Mouse (Mus musculus) forebrain, embryonic 13.5 days (tissue): ENCODE measurements around the gene Kcnip4. TPM values are rescaled to one million over a fixed set of nuclear protein-coding genes. Genes with fewer than 3 reads are reported as not detected.
A peak's percentile ranks its signal among the peaks of the same experiment; 100 is the strongest.

Experiments used
- ATAC-seq: fragments of 200-750 bp; cut with Nextera tagmentation; 2 replicates; pipeline ENCODE4 v1.8.0; 2017
- H3K27ac ChIP-seq: fragments of 300-500 bp; sonication (generic); 2 replicates; pipeline ENCODE4 v1.5.1; 2015; ENCODE audit warnings: inconsistent platforms, mild to moderate bottlenecking, moderate library complexity
- H3K27me3 ChIP-seq: fragments of 300-500 bp; sonication (generic); 2 replicates; pipeline ENCODE4 v1.6.1; 2015; ENCODE audit warnings: mild to moderate bottlenecking, inconsistent platforms
- H3K36me3 ChIP-seq: fragments of 300-500 bp; sonication (generic); 2 replicates; pipeline ENCODE4 v1.6.1; 2015; ENCODE audit warnings: mild to moderate bottlenecking, inconsistent platforms; ENCODE audit not compliant: poor library complexity, severe bottlenecking
- H3K4me1 ChIP-seq: fragments of 300-500 bp; sonication (generic); 2 replicates; pipeline ENCODE4 v1.6.1; 2015; ENCODE audit warnings: inconsistent platforms
- H3K4me2 ChIP-seq: fragments of 300-500 bp; sonication (generic); 2 replicates; pipeline ENCODE4 v1.6.1; 2015; ENCODE audit warnings: inconsistent platforms, mild to moderate bottlenecking, moderate library complexity
- H3K4me3 ChIP-seq: fragments of 300-500 bp; sonication (generic); 2 replicates; pipeline ENCODE4 v1.5.1; 2015; ENCODE audit warnings: mild to moderate bottlenecking, inconsistent platforms
- H3K9ac ChIP-seq: fragments of 300-500 bp; sonication (generic); 2 replicates; pipeline ENCODE4 v1.6.1; 2015; ENCODE audit warnings: mild to moderate bottlenecking, inconsistent platforms
- H3K9me3 ChIP-seq: fragments of 300-500 bp; sonication (generic); replicated peaks from 2 replicates; pipeline ENCODE4 v1.6.1; 2016; ENCODE audit warnings: inconsistent platforms
- WGBS: fragments of 180-500 bp; shearing (Covaris S2); methylation state at CpG from one replicate; pipeline ENCODE4 v1.1.7; 2015; 5-methylcytosine and 5-hydroxymethylcytosine counted together
- polyA plus RNA-seq: library from polyadenylated mRNA; unstranded; fragments of >200 nt; fragmentation: Nextera tagmentation; extraction: Ambion mirVana; gene quantifications from 2 replicates; pipeline ENCODE4 v1.2.1, GENCODE M21; 2015

The Kcnip4 gene
- polyA plus RNA-seq, 1 experiment from 2014 or later: 3.0 TPM

DNA sequence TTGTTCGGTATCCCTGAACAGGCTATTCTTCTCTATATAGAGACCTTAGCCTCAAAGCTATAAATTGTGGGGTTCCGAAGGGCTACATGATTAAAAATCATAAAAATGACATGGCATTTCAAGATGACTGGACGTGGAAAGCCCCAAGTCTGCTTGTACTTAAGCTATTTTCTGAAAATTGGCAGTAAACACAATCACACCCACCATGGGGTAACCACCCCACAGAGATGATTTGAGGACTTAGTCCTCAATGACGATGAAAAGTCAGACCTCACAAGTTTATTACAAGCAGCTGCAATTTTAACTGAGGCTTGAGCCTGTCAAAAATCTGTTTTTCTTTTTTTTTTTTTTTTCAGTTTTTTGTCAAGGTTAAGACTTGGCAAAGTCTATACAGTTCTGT is 527.3 kb downstream of the Kcnip4 start:
- H3K27ac ChIP-seq: no peak overlapping the region
- H3K9me3 ChIP-seq: no peaks in the 10 kb centered on the region
- no peak overlapping the region for H3K4me2 ChIP-seq
- H3K36me3 ChIP-seq: no peaks in the 10 kb centered on the region
- H3K27me3 ChIP-seq: no peaks in the 10 kb centered on the region
- no peak overlapping the region for H3K9ac ChIP-seq
- no peak for ATAC-seq
- H3K4me3 ChIP-seq: no peak overlapping the region
- H3K4me1 ChIP-seq: no peaks in the 10 kb centered on the region
- 77% methylated on average over 4 of the region's 4 CpGs for WGBS

- Histone ChIP-seq H3K27ac (no peak overlapping the region), H3K27me3 (no peaks in the 10 kb centered on the region)
- WGBS: 87% methylated on average over 1 of the region's 1 CpGs
Measured at GRCm38 (mm10) chr5:48989145-48989659, 535.5 kb downstream of the Kcnip4 start.

DNA sequence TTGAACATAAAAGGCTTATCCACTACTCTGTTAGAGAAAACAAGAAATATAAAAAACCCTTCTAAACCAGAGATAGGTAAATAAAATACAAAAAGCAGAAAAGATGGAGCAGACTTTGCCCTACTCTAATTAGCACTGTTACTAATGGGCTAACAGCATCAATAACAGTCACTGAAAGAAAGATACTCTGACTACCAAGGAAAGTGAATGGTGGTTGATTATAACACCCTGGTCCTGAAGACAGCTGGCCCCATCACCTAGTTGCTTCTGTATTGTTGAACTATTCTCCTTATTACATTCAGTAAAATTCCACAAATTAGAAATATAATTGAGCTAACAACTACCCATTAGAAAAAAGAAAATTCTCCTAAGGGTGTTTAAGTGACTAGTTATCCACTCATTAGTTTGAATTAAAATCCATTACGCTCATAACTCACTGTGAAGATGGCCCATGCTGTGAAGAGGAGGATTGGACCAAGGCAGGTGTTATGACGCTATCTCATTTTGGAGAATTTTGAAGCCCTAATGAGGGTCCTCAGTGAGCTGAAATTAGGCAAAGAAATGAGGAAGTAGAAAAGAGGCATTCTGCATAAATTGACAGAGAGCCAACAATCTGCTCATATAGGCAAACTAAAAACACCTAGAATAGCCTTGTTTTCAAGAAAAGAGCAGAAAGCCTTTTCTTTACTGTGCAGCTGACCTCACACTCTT is 582.2 kb downstream of the Kcnip4 start:
- no peak overlapping the region for H3K9ac ChIP-seq
- H3K4me3 ChIP-seq: no peak overlapping the region
- no peaks in the 10 kb centered on the region for H3K27me3 ChIP-seq
- H3K9me3 ChIP-seq: no peaks in the 10 kb centered on the region
- WGBS: 57% methylated on average over 2 of the region's 2 CpGs
- ATAC-seq: peak; percentile 76; the same call in 1 of the 2 replicates
- H3K4me1 ChIP-seq: no peaks in the 10 kb centered on the region
- H3K36me3 ChIP-seq: no peaks in the 10 kb centered on the region
- no peak overlapping the region for H3K27ac ChIP-seq
- no peak overlapping the region for H3K4me2 ChIP-seq

More at GRCm38 (mm10) chr5:48989145-48989659, 535.5 kb downstream of the Kcnip4 start:
- no peak overlapping the region for H3K4me3 ChIP-seq
- no peaks in the 10 kb centered on the region for H3K36me3 ChIP-seq
- H3K9ac ChIP-seq: no peak overlapping the region
- H3K9me3 ChIP-seq: no peaks in the 10 kb centered on the region
- H3K4me1 ChIP-seq: no peaks in the 10 kb centered on the region
- no peak overlapping the region for H3K4me2 ChIP-seq
- ATAC-seq: no peak

GRCm38 (mm10) chr5:48931881-48932280 is 592.8 kb downstream of the Kcnip4 start:
- Histone ChIP-seq H3K27me3 (no peaks in the 10 kb centered on the region), H3K4me3 (no peak overlapping the region), H3K4me2 (no peak overlapping the region), H3K9ac (no peak overlapping the region), H3K36me3 (no peaks in the 10 kb centered on the region), H3K4me1 (no peaks in the 10 kb centered on the region), H3K27ac (no peak overlapping the region), H3K9me3 (no peaks in the 10 kb centered on the region)
- no peak for ATAC-seq
- 95% methylated on average over 2 of the region's 2 CpGs for WGBS

GRCm38 (mm10) chr5:48890216-48890615 is 634.5 kb downstream of the Kcnip4 start:
- Histone ChIP-seq H3K27ac (no peak overlapping the region), H3K4me3 (peak overlapping the region; percentile 37)

GRCm38 (mm10) chr5:48889395-48890194 is 635.1 kb downstream of the Kcnip4 start:
- Histone ChIP-seq H3K27me3 (no peaks in the 10 kb centered on the region), H3K27ac (no peak overlapping the region), H3K36me3 (no peaks in the 10 kb centered on the region), H3K9me3 (no peaks in the 10 kb centered on the region), H3K4me3 (peak overlapping the region; percentile 37), H3K9ac (peak overlapping the region; percentile 54), H3K4me1 (0 out of 2 replicates have a peak, but pooled peaks cover 3% of the 10 kb centered on the region), H3K4me2 (peak overlapping the region; percentile 62)
- WGBS: 4% methylated on average over 18 of the region's 18 CpGs
- ATAC-seq: peak; percentile 94

More at GRCm38 (mm10) chr5:48890216-48890615, 634.5 kb downstream of the Kcnip4 start:
- peak overlapping the region; percentile 62 for H3K4me2 ChIP-seq
- H3K9me3 ChIP-seq: no peaks in the 10 kb centered on the region
- WGBS: 65% methylated on average over 8 of the region's 8 CpGs
- H3K36me3 ChIP-seq: no peaks in the 10 kb centered on the region
- 0 out of 2 replicates have a peak, but pooled peaks cover 3% of the 10 kb centered on the region for H3K4me1 ChIP-seq
- no peak for ATAC-seq
- peak overlapping the region; percentile 54; the same call in 1 of the 2 replicates for H3K9ac ChIP-seq
- H3K27me3 ChIP-seq: no peaks in the 10 kb centered on the region

DNA sequence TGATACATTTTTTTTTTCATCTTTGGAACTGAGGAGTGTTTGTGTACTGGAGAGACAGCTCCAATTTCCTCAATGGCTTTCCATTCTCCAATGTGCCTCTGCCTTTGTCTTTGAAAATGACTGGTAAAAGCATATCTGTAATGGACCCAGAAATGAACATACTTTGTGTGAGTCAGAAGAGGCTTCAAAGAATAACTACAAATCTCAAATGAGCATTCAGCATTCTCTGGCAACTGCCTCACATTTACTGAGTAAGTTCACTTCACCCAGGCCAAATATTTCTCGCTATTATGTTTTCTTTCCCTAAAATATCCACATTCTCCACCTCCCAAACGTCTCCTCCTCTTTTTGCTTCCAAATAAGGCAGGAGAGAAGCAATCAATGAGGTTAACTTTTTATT is 646.6 kb downstream of the Kcnip4 start:
- 78% methylated on average over 2 of the region's 2 CpGs for WGBS
- H3K27me3 ChIP-seq: no peaks in the 10 kb centered on the region
- ATAC-seq: no peak
- H3K9ac ChIP-seq: no peak overlapping the region
- no peaks in the 10 kb centered on the region for H3K4me1 ChIP-seq
- no peaks in the 10 kb centered on the region for H3K9me3 ChIP-seq
- no peak overlapping the region for H3K4me3 ChIP-seq
- H3K27ac ChIP-seq: no peak overlapping the region
- no peaks in the 10 kb centered on the region for H3K36me3 ChIP-seq
- no peak overlapping the region for H3K4me2 ChIP-seq

GRCm38 (mm10) chr5:48864268-48864967 is 660.3 kb downstream of the Kcnip4 start:
- 52% methylated on average over 3 of the region's 3 CpGs for WGBS
- H3K9ac ChIP-seq: no peak overlapping the region

GRCm38 (mm10) chr5:48840971-48841370 is 683.7 kb downstream of the Kcnip4 start:
- ATAC-seq: peak; percentile 48; the same call in 1 of the 2 replicates

More at GRCm38 (mm10) chr5:48864268-48864967, 660.3 kb downstream of the Kcnip4 start:
- H3K27ac ChIP-seq: no peak overlapping the region
- peak; percentile 77; the same call in 1 of the 2 replicates for ATAC-seq
- H3K27me3 ChIP-seq: no peaks in the 10 kb centered on the region
- H3K4me3 ChIP-seq: no peak overlapping the region
- H3K9me3 ChIP-seq: no peaks in the 10 kb centered on the region
- peaks cover 10% of the 10 kb centered on the region; the same call in 1 of the 2 replicates for H3K4me1 ChIP-seq
- H3K4me2 ChIP-seq: no peak overlapping the region
- H3K36me3 ChIP-seq: no peaks in the 10 kb centered on the region

GRCm38 (mm10) chr5:48795526-48795925 is 729.2 kb downstream of the Kcnip4 start:
- no peak for ATAC-seq
- H3K4me2 ChIP-seq: no peak overlapping the region
- H3K27me3 ChIP-seq: no peaks in the 10 kb centered on the region
- H3K36me3 ChIP-seq: no peaks in the 10 kb centered on the region
- H3K27ac ChIP-seq: no peak overlapping the region
- H3K4me1 ChIP-seq: no peaks in the 10 kb centered on the region
- WGBS: 76% methylated on average over 1 of the region's 1 CpGs
- H3K4me3 ChIP-seq: no peak overlapping the region
- H3K9ac ChIP-seq: no peak overlapping the region
- H3K9me3 ChIP-seq: no peaks in the 10 kb centered on the region

More at GRCm38 (mm10) chr5:48840971-48841370, 683.7 kb downstream of the Kcnip4 start:
- Histone ChIP-seq H3K27me3 (no peaks in the 10 kb centered on the region), H3K36me3 (no peaks in the 10 kb centered on the region), H3K4me2 (no peak overlapping the region), H3K27ac (no peak overlapping the region), H3K4me3 (no peak overlapping the region), H3K9me3 (no peaks in the 10 kb centered on the region), H3K9ac (no peak overlapping the region), H3K4me1 (no peaks in the 10 kb centered on the region)
- WGBS: 9% methylated on average over 2 of the region's 2 CpGs

DNA sequence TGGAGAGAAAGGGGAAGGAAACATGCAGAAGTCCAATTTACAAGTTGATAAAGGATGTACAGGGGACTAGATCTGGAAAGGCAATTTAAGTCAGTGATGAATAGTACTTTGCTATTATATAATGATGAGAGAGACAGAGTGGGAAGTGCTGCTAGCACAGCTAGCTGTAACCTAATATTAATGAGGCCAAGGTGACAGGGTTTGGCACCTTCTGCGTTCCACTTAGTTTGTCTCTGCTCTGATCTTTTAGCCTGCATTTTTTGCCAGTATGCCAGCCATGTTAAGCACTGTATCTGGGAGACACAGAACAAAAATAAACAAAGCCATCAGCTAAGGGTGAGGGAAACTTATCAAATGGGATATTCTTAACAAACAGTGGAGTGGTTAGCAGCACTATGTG is 745.3 kb downstream of the Kcnip4 start:
- ATAC-seq: no peak
- Histone ChIP-seq H3K4me3 (no peak overlapping the region), H3K36me3 (no peaks in the 10 kb centered on the region), H3K27ac (no peak overlapping the region), H3K9me3 (no peaks in the 10 kb centered on the region), H3K4me1 (no peaks in the 10 kb centered on the region), H3K27me3 (no peaks in the 10 kb centered on the region), H3K4me2 (no peak overlapping the region), H3K9ac (no peak overlapping the region)
- WGBS: 61% methylated on average over 1 of the region's 1 CpGs
